Mouse (Mus musculus) liver, adult 2 months (tissue): ENCODE measurements around the gene Idh2.

Experiments
- CTCF ChIP-seq: fragments of 200-500 bp; IDR thresholded peaks from 2 replicates; pipeline ENCODE4 v1.5.1; 2011; ENCODE audit warnings: low read depth, low read length, control low read depth
- POLR2A ChIP-seq: fragments of 200-500 bp; IDR thresholded peaks from 2 replicates; pipeline ENCODE4 v1.6.1; 2011; ENCODE audit warnings: low read length, control low read depth; ENCODE audit not compliant: insufficient read depth; ENCODE audit errors: extremely low read depth

GRCm38 (mm10) chr7:80068341-80068740 is 46.9 kb downstream of the Idh2 start:
- TF ChIP-seq CTCF (no peak), POLR2A (no peak)
